Mouse (Mus musculus) midbrain, embryonic 15.5 days (tissue): ENCODE results near the gene Fgd2. TPM values are rescaled to one million over a fixed set of nuclear protein-coding genes. Genes with fewer than 3 reads are reported as not detected.

Experiments used
- ATAC-seq: fragments of 200-750 bp; cut with Nextera tagmentation; replicated peaks from 2 replicates; pipeline ENCODE4 v1.8.0; 2017; ENCODE audit warnings: moderate TSS enrichment
- H3K27ac ChIP-seq: fragments of 300-500 bp; sonication (generic); 2 replicates; pipeline ENCODE4 v1.5.1; 2015; ENCODE audit warnings: mild to moderate bottlenecking, inconsistent platforms
- H3K27me3 ChIP-seq: fragments of 300-500 bp; sonication (generic); replicated peaks from 2 replicates; pipeline ENCODE4 v1.6.1; 2015; ENCODE audit warnings: inconsistent platforms
- H3K36me3 ChIP-seq: fragments of 300-500 bp; sonication (generic); replicated peaks from 2 replicates; pipeline ENCODE4 v1.6.1; 2015; ENCODE audit warnings: inconsistent platforms
- H3K4me1 ChIP-seq: fragments of 300-500 bp; sonication (generic); 2 replicates; pipeline ENCODE4 v1.6.1; 2015; ENCODE audit warnings: inconsistent platforms
- H3K4me2 ChIP-seq: fragments of 300-500 bp; sonication (generic); 2 replicates; pipeline ENCODE4 v1.6.1; 2015; ENCODE audit warnings: inconsistent platforms, mild to moderate bottlenecking, moderate library complexity
- H3K4me3 ChIP-seq: fragments of 300-500 bp; sonication (generic); 2 replicates; pipeline ENCODE4 v1.5.1; 2015; ENCODE audit warnings: mild to moderate bottlenecking, inconsistent platforms
- H3K9ac ChIP-seq: fragments of 300-500 bp; sonication (generic); 2 replicates; pipeline ENCODE4 v1.6.1; 2015; ENCODE audit warnings: mild to moderate bottlenecking, inconsistent platforms
- H3K9me3 ChIP-seq: fragments of 300-500 bp; sonication (generic); 2 replicates; pipeline ENCODE4 v1.6.1; 2016; ENCODE audit warnings: inconsistent platforms
- WGBS: fragments of 180-500 bp; shearing (Covaris S2); methylation state at CpG from one replicate; pipeline ENCODE4 v1.1.7; 2015; ENCODE audit warnings: mixed read lengths; 5-methylcytosine and 5-hydroxymethylcytosine counted together
- polyA plus RNA-seq: library from polyadenylated mRNA; unstranded; fragments of >200 nt; fragmentation: Nextera tagmentation; extraction: Ambion mirVana; gene quantifications from 2 replicates; pipeline ENCODE4 v1.2.1, GENCODE M21; 2015

Gene Fgd2
- polyA plus RNA-seq, 1 experiment from 2014 or later, result 7.5 TPM

DNA sequence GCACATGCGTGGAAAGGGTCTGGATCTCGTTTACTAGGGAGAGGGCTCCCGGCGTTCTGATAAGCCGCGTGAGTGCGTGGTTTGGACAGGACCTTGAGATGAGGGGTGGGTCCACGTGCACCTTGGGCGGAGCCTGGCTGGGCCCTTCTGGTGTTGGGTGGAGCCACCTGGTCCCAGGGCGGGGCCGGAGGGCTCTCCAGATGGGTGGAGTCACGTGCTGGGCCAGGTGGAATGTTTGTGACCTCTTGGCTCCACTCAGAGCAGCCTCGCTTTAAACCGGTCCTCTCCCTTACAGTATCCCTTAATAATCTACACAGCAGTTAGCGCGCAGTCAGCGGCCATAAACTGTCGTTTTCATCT, 38.1 kb upstream of the Fgd2 start:
- WGBS, result 27% methylated on average over 18 of the region's 18 CpGs
- H3K9ac ChIP-seq, result no peak overlapping the region

DNA sequence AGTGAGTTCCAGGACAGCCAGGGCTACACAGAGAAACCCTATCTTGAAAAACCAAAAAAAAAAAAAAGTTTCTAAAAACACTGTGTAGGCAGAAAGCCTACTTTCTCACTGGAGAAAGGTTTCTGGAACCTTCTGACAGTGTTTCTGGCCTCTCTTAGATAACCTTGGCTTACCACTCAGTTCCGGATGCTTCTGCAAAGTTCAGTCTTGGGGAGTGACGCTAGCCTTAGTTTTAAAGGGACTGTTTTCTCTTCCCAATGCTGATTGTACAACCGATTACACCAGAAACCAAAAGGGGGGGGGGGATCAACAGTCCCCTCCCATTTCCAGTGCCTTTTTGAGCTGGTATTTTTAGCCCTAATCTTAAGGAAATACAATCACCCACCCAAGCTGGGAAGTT, 37.1 kb upstream of the Fgd2 start:
- H3K27ac ChIP-seq, result no peak overlapping the region
- peaks cover 21% of the 10 kb centered on the region for H3K27me3 ChIP-seq
- peaks cover 34% of the 10 kb centered on the region for H3K4me1 ChIP-seq
- no peak for ATAC-seq
- WGBS, result 93% methylated on average over 3 of the region's 3 CpGs
- H3K4me3 ChIP-seq, result no peak overlapping the region
- no peak overlapping the region for H3K9ac ChIP-seq
- no peak overlapping the region for H3K4me2 ChIP-seq
- H3K9me3 ChIP-seq, result no peaks in the 10 kb centered on the region
- no peaks in the 10 kb centered on the region for H3K36me3 ChIP-seq

More for the DNA sequence above, 38.1 kb upstream of the Fgd2 start:
- H3K4me2 ChIP-seq, result no peak overlapping the region
- H3K27ac ChIP-seq, result no peak overlapping the region
- H3K4me1 ChIP-seq, result peaks cover 27% of the 10 kb centered on the region
- no peaks in the 10 kb centered on the region for H3K36me3 ChIP-seq
- no peaks in the 10 kb centered on the region for H3K9me3 ChIP-seq
- peaks cover 21% of the 10 kb centered on the region for H3K27me3 ChIP-seq
- H3K4me3 ChIP-seq, result no peak overlapping the region
- no peak for ATAC-seq

DNA sequence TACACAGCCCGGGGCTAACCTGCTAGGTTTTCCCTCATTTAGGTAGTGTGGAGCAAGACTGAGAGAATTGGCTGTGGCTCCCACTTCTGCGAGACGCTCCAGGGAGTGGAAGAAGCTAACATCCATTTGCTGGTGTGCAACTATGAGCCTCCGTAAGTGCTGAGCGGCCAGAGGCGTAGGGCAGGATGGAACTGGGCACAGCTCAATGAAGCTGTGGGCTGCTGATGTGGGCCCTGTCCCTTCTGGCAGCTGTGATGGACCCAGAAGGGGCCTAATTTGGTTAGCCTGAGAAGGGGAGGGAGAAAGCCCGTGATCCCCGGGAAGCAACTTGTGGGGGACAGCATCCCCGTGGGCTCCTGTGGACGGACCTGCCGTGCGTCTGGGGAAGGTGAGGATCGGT, 34.9 kb upstream of the Fgd2 start:
- no peaks in the 10 kb centered on the region for H3K9me3 ChIP-seq
- H3K4me1 ChIP-seq, result peaks cover 34% of the 10 kb centered on the region
- no peak overlapping the region for H3K4me3 ChIP-seq
- H3K9ac ChIP-seq, result no peak overlapping the region
- H3K36me3 ChIP-seq, result no peaks in the 10 kb centered on the region
- H3K27ac ChIP-seq, result peak overlapping the region; percentile 75
- WGBS, result 42% methylated on average over 13 of the region's 13 CpGs
- peaks cover 16% of the 10 kb centered on the region; the same call in 1 of the 2 replicates for H3K27me3 ChIP-seq
- no peak for ATAC-seq
- H3K4me2 ChIP-seq, result peak overlapping the region; percentile 51

DNA sequence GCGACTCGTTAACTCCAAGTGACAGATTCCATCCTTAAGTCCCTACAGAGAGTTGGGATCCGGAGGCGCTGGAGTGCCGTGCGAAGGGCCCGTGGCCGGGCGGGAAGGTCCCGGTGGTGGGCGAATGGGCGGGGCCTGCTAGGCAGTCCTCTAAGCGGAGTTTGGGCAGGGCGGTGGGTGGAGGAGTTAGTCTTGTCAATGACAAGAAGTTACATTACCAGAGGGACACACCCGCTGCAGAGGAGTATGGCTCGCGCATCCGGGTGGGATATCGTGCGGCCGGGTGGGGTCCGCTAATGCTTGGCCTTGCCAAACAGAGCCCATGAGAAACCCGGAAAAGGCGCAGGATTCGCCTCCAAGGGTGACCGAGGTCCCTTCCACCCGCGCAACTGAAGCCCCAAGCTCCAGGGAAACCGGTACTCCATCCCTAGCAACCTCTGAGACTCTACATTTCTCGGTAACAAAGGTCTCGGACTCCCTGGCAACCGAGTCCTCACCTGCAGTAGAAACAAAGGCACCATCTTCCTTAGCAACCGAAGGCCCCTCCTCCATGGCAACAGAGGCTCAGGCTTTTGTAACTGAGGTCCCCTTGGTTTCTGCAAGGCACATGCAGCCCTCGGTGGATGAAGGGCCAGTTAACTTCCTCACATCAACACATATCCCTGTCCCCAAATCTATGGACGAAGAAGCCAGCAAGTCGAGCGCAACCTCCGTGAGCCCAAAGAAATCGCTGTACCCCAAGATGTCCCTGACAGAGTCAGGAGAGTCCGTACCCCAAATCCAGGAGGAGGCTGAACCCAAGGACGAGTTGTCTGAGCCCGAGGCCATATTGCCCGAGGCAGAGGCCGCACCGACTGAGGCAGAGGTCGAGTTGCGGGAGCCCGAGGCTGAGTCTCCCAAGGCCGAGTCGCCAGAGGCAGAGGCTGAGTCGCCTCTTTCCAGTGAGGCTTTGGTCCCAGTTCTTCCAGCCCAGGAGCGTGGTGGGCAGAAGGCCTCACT, 33.9 kb upstream of the Fgd2 start:
- WGBS, result 6% methylated on average over 52 of the region's 52 CpGs
- no peaks in the 10 kb centered on the region for H3K9me3 ChIP-seq

DNA sequence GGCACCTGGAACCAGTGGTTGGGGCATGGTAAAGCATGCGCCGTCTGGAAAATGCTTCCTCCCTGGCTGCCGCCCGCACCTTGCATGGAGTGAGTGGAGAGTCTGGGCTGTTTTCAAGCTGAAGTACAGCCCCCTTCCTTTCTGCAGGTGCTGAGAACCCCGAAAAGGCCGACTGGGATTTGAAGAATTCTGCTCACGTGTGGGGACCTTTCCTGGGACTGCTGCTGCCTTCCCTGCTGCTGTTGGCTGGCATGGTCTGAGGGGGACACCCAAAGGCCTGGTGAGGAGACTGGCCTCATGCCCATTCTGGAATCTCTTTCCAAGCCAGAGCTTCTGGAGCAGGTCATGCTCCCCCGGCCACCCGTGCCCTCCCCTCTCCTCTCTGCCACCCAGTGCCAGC, 33.0 kb upstream of the Fgd2 start:
- ATAC-seq, result no peak
- no peak overlapping the region; the same call in 1 of the 2 replicates for H3K4me2 ChIP-seq
- H3K4me3 ChIP-seq, result no peak overlapping the region
- H3K27ac ChIP-seq, result peak overlapping the region; percentile 75
- H3K9ac ChIP-seq, result 0 out of 2 replicates have a peak overlapping the region, but pooled peaks have one; percentile 1
- peaks cover 37% of the 10 kb centered on the region for H3K4me1 ChIP-seq
- peaks cover 13% of the 10 kb centered on the region for H3K36me3 ChIP-seq
- whole genome bisulfite sequencing, result 83% methylated on average over 9 of the region's 9 CpGs
- no peaks in the 10 kb centered on the region for H3K9me3 ChIP-seq
- H3K27me3 ChIP-seq, result 0 out of 2 replicates have a peak, but pooled peaks cover under 1% of the 10 kb centered on the region

More for the DNA sequence above, 33.9 kb upstream of the Fgd2 start:
- peaks cover 41% of the 10 kb centered on the region for H3K4me1 ChIP-seq
- H3K4me3 ChIP-seq, result peak overlapping the region; percentile 28
- H3K36me3 ChIP-seq, result peaks cover 5% of the 10 kb centered on the region; the same call in 1 of the 2 replicates
- peak; percentile 62 for ATAC-seq
- peak overlapping the region; percentile 51 for H3K4me2 ChIP-seq
- peak overlapping the region; percentile 1; the same call in 1 of the 2 replicates for H3K9ac ChIP-seq
- peak overlapping the region; percentile 75 for H3K27ac ChIP-seq
- peaks cover 9% of the 10 kb centered on the region; the same call in 1 of the 2 replicates for H3K27me3 ChIP-seq

DNA sequence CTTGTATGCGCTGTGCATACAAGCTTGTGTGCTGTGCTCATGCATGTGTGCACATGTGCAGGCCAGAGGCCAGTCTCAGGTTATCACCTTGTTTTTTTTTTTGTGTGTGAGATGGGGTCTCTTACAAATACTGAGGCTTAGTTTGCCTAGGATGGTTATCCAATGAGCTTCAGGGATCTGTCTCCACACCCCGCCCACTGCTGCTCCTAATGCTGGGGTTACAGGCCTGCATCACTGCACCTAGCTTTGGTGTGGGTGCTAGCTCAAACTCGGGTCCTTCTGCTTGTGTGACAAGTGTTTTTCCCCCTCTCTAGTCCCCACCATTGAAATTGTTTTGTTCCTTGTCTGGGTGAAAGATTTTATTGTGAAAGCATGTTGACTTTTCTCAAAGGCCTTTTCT, 30.5 kb upstream of the Fgd2 start:
- Histone ChIP-seq H3K4me3 (no peak overlapping the region), H3K27ac (peak overlapping the region; percentile 58), H3K36me3 (peaks cover 31% of the 10 kb centered on the region), H3K9me3 (no peaks in the 10 kb centered on the region), H3K27me3 (no peaks in the 10 kb centered on the region), H3K9ac (no peak overlapping the region), H3K4me2 (no peak overlapping the region), H3K4me1 (peaks cover 37% of the 10 kb centered on the region)
- ATAC-seq, result no peak
- WGBS, result 83% methylated on average over 3 of the region's 3 CpGs

DNA sequence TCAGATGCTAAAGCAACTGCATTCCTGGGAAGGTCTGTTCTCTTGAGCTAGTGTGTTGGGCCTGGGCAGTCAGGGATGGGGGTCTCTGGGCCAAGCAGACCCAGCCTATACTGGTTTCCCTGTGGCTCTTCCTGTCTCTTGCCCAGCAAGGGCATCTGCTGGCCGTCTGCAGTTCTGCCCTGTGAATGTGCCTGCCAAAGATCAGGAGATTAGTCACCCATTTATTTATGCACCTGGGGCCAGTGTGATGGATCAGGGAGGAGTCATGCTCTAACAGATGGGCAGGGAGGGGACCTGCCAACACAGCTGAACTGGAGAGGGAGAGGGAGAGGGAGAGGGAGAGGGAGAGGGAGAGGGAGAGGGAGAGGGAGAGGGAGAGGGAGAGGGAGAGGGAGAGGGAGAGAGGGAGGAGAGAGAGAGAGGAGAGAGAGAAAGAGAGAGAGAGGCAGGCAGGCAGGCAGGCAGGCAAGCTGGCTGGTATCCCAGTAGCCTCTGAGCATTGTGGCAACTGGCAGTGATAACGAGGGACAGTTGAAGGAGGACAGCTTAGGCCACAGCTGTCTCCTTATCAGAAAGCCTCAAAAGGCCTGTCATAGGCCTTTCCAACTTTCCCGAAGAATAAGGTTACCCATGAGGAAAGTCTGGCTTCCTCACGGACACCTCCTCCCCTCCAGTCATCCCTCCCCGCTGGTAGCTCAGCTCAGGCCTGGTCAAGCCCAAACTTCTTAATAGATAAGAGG, 29.9 kb upstream of the Fgd2 start:
- ATAC-seq, result no peak
- Histone ChIP-seq H3K4me3 (no peak overlapping the region), H3K4me2 (no peak overlapping the region), H3K9me3 (no peaks in the 10 kb centered on the region), H3K27me3 (no peaks in the 10 kb centered on the region), H3K36me3 (peaks cover 31% of the 10 kb centered on the region), H3K27ac (peak overlapping the region; percentile 66), H3K4me1 (peaks cover 32% of the 10 kb centered on the region), H3K9ac (no peak overlapping the region)
- WGBS, result 14% methylated on average over 5 of the region's 5 CpGs

DNA sequence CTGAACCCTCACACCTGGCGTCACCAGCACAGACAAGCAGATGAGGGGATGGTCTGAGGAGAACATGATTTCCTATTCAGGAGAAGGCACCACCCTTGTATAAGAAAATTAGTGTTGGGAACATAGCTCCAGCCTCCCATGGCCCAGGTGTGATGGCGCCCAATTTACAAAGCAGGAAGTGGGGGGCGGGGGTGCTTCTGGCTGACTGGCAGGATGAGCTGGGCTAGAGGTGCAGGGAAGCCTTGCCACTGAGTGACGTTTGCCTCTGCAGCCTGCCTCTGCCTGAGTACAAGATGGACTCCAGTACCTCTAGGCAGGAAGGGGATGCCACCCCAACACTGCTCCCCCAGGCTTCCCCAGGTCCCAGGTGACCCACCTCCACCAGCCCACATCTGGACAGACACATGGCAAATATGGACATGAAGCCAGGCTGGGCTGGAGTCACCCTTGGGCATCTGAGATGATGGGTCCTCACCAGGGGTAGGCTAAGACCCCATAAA, 28.5 kb upstream of the Fgd2 start:
- WGBS, result 89% methylated on average over 4 of the region's 4 CpGs
- 0 out of 2 replicates have a peak overlapping the region, but pooled peaks have one; percentile 66 for H3K27ac ChIP-seq
- H3K4me2 ChIP-seq, result no peak overlapping the region
- no peaks in the 10 kb centered on the region for H3K27me3 ChIP-seq
- H3K36me3 ChIP-seq, result peaks cover 42% of the 10 kb centered on the region
- H3K9me3 ChIP-seq, result no peaks in the 10 kb centered on the region
- H3K9ac ChIP-seq, result no peak overlapping the region
- ATAC-seq, result 0 out of 2 replicates have a peak, but pooled peaks have one; percentile 16
- H3K4me3 ChIP-seq, result no peak overlapping the region
- peaks cover 19% of the 10 kb centered on the region for H3K4me1 ChIP-seq

DNA sequence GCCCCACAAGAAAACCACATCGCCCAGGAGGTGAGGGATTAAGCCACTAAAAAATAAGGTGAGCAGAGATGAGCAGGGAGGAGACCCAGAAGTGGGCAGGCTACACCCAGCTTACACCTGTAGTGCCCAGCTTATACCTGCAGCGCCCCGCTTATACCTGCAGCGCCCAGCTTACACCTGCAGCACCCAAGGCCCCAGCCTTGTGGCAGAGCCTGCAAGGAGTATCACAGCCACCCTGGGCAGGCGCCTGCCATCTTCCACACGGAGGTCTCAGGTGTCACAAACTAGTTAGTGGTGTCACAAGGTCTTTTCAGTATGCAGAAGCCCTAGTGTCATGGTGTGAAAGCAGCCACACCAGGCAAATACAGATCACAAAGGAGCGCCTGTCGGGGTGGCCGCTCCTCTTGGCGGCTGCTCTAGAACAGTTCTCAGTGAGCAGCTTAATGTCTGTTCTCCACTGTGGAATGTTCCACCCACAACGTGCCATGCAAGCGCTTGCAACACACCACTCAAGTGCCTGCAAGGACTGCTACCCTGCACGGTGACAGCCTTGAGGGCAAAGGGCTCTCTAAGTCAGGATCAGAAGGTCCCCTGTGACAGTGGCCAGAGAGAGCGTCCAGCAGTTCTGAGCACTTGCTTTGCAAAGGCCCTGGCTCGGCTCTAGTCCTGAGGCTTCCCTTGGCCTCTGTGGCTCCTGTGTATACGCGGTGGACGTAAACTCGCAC, 24.3 kb upstream of the Fgd2 start:
- Histone ChIP-seq H3K27ac (no peak overlapping the region), H3K27me3 (no peaks in the 10 kb centered on the region), H3K36me3 (peaks cover 57% of the 10 kb centered on the region), H3K9me3 (no peaks in the 10 kb centered on the region), H3K4me2 (no peak overlapping the region), H3K9ac (no peak overlapping the region), H3K4me1 (peaks cover 24% of the 10 kb centered on the region), H3K4me3 (no peak overlapping the region)
- WGBS, result 96% methylated on average over 19 of the region's 19 CpGs
- ATAC-seq, result no peak

DNA sequence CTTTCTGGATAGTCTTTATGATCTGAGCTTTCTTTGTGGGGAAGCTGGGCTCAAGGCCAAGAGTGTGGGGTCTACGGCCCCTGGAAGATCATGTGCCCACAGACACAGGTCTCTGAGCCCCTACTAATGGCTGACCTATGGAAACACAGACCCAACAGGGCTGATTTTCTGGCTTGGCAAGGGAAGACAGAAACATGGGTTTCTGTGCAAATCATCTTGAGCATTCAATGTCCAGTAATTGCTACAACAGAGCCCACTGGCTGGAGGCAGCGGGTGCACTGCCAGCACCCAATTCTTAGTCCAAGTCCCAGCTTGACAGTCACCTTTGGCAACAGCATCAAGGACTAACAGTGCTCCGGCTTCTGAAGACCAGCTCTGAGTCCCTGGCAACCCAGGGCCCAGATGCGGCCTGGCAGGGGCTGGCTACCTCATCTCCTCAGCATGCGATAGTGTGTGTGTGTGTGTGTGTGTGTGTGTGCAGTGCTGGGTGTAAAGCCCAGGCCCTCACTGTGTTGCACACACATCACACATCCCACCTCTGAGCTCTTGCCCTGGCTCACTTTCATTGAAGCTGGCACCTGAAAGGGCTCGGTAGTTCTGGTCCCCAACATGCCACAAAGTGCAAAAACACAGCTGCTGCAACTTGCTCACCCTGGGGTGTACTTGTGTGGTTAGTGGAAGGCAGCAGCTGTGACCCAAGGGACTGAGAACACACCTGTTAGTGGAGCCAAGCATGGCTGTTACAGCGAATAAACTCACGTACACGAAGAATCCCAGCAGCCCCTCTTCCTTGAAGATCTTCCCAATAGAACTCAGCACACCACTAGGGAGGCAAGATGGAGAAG, 22.5 kb upstream of the Fgd2 start:
- Histone ChIP-seq H3K36me3 (peaks cover 43% of the 10 kb centered on the region), H3K4me3 (no peak overlapping the region), H3K9me3 (no peaks in the 10 kb centered on the region), H3K27ac (peak overlapping the region; percentile 43), H3K4me1 (peaks cover 35% of the 10 kb centered on the region), H3K4me2 (no peak overlapping the region), H3K27me3 (no peaks in the 10 kb centered on the region), H3K9ac (no peak overlapping the region)
- peak; percentile 43 for ATAC-seq
- WGBS, result 78% methylated on average over 9 of the region's 9 CpGs

DNA sequence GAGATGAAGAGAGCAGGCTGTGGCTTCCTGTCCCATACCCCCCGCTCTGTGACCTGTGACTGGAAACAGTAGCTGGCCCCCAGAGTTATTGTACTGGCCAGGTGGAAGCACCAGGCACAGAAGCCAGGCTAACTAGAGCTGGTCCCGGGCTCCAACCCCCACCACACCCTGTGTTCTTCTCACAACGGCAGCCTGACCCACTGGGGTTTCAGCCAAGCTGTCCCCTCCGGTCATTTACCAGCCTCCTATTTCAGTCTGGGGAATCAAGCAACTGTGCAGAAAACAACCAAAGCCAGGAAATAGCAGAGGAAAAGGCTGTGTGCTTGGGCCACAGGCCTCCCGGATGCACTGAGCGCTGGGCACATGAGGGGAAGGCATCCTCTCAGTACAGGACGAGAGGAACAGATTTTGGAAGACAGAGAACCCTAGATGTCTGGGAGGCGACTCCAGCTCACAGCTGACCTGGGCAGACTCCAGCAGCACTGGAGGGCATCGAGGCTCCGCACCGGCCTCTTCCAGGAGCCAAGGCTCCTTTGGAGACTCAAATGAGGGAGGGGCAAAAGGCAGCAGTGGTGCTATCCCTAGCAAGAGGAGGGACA, 21.4 kb upstream of the Fgd2 start:
- ATAC-seq, result no peak
- no peak overlapping the region for H3K4me2 ChIP-seq
- no peaks in the 10 kb centered on the region for H3K9me3 ChIP-seq
- H3K4me3 ChIP-seq, result no peak overlapping the region
- peaks cover 35% of the 10 kb centered on the region for H3K4me1 ChIP-seq
- no peak overlapping the region for H3K9ac ChIP-seq
- H3K27ac ChIP-seq, result peak overlapping the region; percentile 43
- H3K27me3 ChIP-seq, result no peaks in the 10 kb centered on the region
- 88% methylated on average over 11 of the region's 11 CpGs for WGBS
- H3K36me3 ChIP-seq, result peaks cover 35% of the 10 kb centered on the region
